Mouse (Mus musculus) adrenal gland, postnatal 14 days (tissue): ENCODE measurements around the gene Rdm1. TPM values are rescaled to one million over a fixed set of nuclear protein-coding genes. Genes with fewer than 3 reads are reported as not detected.

Experiments used
- DNase-seq: peaks from one replicate; pipeline ENCODE4 v3.0.0; 2021; ENCODE audit warnings: mixed read lengths
- total RNA-seq: library from RNA; stranded (reverse); gene quantifications from 2 replicates; pipeline ENCODE4 v1.2.3, GENCODE M21; 2021

The Rdm1 gene
- total RNA-seq, 1 experiment from 2014 or later: 22.9 TPM

DNA sequence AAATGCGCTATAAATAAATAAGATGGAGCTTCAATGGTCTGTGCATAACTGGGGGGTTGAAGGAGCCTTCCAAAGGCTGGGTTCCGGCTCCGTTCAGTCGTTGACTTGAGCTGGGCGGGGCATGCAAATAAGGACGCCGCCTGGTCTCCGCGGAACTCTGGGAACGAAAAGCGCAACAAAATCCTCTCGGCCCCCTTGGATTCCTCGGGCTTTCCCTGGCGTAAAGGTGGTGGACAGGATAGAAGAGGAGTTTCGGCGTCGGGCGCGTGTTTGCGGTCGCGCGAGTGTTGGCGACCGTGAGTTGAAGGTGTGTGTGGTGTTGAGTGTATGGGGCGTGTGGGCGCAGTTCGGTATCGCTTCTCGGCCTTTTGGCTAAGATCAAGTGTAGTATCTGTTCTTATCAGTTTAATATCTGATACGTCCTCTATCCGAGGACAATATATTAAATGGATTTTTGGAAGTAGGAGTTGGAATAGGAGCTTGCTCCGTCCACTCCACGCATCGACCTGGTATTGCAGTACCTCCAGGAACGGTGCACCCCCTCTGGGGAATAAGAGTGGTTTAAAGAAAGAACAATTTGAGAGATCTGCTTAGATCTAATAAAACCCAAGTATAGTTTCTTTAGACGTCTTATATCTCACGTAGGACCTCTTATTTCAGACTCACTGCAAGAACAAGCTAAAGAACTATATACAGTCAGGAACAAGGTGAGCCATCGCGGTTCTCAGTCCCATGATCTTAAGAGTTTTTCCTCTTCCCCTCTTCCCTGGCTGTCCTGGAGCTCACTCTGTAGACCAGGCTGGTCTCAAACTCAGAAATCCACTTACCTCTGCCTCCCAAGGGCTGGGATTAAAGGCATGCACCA, 31.1 kb downstream of the Rdm1 start:
- peak; percentile 88 for DNase-seq

DNA sequence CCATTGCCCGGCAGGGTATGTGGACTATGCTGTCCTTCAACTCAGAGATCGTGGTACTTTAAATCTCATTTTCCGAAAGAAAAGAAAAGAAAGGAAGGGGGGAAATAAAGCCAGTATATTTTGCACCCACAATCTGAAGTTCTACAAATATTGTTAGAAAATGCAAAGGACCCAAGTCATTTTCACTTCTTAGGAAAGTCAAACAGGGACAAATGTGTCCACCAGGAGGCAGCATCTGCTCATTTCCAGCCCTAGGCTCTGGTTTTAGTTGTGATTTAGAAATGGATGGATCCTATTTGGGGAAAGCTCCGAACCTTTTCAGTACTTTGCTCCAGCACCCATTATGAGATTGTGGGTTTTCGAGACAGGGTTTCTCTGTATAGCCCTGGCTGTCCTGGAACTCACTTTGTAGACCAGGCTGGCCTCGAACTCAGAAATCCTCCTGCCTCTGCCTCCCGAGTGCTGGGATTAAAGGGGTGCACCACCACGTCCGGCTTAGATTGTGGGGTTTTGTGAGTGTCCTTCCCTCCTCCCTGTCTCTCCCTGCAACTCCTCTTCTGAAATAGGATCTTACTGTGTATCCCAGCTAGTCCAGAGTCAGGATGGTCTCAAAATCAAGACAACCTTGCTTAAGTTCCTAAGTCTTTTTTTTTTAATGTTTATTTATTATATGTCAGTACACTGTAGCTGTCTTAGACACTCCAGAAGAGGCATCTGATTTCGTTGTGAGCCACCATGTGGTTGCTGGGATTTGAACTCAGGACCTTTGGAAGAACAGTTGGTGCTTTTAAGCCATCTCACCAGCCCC, 32.0 kb downstream of the Rdm1 start:
- peak; percentile 78 for DNase-seq

DNA sequence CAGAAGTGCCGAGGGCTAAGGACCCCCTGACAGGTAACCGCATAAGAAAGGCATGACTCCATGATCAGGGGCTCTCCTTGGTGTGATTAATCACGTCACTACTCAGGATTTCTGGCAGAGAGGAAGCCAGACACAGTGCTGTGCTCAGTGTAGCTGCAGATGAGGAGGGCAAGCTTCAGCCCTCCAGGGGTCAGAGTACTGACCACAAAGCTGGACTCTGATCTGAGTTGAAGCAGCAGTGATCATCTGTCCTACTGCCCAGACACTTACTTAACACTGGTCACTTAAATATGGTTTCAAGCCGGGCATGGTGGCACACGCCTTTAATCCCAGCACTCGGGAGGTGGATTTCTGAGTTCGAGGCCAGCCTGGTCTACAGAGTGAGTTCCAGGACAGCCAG, 34.2 kb downstream of the Rdm1 start:
- DNase-seq: no peak

DNA sequence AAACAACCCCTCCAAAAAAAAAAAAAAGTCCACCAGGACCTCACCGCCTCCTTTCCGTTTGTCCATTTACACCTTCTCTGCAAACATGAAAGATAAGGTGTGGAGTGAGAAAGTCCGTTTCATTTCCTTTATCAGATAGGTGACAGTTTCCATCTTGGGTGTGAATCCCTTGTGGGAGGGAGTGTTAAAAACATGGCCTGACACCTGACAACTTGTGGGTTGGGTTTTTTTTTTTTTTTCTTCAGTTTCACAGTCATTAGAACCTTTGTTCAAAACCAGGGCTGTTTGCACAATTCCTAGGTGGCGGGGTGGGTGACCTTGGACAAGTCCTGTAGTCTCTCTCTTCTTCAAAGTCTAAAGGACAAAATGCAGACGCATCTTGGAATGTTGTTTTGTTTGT, 34.8 kb downstream of the Rdm1 start:
- DNase-seq: no peak

DNA sequence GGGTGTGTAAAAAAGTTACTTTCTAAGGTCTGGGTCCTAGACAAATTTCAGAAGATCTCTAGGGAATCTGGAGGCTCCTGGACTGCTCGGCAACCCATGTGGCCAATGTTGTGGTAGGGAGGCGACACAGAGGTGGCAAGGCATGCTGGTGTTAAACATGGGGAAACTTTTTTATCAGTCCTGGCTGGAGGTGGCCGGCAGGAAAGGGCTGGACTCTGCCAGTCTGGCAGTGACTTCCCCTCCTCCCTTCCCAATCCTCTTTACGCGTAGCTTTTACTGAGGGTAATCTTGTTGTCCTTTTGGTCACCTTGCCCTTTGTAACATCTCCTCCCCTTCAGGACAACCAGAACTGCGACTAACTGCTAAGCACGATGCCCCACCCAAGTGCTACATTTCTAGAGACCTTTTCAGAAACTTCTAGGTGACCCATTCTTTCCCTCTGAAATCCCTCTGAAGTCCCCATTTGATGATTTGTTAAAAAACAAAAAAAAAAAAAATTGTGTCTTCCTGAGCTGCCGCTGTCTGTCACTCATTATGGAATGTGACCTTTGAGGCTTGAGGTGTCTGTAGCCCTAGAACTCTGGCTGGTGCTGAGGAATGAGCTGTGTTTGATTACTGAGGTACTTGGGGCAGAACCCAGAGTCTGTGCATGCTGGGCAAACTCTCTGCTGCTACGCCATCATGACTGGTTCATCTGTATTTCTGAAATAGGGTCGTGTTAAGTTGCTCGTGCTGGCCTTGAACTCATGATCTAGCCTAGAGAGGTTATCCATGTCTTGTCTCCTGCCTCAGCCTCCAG, 36.4 kb downstream of the Rdm1 start:
- no peak for DNase-seq

DNA sequence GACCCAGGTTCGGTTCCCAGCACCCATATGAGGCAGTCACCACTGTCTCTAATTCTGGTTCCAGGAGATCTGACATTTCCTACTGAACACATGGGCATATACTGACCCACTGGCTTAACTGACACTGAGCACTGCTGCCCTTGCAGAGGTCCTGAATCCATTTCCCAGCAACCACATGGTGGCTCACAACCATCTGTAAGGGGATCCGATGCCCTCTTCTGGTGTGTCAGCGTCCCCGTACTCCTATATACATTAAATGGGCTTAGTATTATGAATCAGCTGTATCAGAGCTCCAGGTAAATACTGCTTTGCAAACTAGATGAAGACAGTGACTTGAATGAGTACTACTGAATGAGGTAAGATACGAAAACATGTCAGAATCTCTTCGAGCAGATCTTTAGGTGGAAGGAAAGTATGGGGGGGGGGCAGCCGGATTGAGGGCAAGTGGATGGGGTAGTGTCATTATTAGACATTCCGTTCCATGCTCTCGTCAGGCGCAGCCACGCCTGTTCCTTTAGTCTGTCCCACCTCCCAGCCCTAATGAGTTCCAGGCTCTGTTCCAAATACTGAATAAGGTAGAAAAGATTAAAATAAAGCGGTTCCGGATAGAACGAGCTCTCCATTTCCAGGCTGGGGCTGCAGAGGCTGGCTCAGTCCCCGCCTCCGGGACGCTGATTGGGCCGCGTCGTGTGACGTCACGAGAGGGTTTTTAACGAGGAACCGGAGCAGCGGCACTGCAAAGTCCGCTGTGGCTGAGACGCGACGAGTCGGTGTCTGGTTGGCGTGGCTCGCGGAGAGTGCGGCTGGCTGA, 38.0 kb downstream of the Rdm1 start, which contains the start of gene Arl4d:
Gene Arl4d (plus strand): TSS at position 717 of the 811 bp plus-strand sequence.
- DNase-seq: peak; percentile 99

DNA sequence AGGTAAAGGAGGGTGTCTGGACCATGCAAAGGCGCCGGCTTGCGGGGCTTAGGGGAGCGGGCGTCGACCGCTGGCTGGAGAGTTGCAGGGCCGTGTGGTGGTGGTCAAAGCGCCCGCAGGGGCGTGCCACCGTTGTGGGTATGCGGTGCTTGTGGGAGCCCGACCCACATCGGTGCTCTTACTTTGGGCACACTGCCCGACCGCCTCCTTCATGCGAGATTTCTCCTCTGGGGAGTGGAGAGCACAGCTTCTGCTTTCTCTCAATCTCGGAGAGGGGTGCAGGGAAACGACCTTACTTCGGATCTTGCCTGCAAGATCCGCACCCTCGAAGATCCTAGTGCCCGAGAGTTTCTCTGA, 38.6 kb downstream of the Rdm1 start:
- no peak for DNase-seq

DNA sequence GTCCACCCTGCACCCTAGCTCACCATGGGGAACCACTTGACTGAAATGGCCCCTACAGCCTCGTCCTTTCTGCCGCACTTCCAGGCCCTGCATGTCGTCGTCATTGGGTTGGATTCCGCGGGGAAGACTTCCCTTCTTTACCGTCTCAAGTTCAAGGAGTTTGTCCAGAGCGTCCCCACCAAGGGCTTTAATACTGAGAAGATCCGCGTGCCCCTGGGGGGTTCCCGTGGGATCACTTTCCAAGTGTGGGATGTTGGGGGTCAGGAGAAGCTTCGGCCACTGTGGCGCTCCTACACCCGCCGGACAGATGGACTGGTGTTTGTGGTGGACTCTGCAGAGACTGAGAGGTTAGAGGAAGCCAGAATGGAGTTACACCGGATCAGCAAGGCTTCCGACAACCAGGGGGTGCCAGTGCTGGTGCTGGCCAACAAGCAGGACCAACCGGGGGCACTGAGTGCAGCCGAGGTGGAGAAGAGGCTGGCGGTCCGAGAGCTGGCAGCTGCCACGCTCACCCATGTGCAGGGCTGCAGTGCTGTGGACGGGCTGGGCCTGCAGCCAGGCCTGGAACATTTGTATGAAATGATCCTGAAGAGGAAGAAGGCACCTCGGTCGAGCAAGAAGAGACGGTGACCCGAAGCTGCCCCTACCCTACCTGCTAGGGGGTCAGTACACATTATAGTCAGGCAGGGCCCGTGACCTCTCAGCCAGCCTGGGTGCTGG, 39.8 kb downstream of the Rdm1 start:
- DNase-seq: peak; percentile 30

DNA sequence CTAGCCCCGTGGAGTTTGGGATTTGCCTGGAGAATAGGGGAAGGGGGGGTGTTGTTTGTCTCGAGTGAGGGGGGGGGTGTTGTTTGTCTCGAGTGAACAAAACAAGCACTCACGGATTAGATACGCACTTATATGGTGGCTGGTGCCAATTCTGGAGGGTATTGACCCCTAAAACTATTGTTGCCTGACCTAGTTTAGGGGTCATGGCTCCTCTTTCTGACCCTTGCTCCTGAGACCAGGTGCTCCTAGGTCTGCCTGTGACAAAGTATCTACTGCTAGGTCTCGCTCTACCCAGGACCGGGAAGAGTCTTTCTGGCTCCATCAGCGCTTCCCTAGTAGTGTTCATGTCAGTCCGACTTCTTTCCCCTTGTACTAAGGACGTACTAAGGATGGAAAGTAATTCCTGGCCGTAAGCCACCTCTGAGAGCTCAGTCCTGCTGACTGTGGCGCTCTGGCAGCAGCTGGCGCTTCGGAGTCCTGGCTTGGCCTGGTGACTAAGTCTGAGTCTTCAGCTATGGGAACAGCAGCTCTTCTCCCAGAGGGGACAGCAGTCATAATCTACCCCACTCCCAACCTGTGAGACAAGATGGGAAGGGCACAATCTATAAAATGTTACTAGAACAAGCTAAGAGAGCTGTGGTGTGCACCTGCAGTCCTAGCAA, 41.0 kb downstream of the Rdm1 start:
- peak; percentile 83 for DNase-seq

DNA sequence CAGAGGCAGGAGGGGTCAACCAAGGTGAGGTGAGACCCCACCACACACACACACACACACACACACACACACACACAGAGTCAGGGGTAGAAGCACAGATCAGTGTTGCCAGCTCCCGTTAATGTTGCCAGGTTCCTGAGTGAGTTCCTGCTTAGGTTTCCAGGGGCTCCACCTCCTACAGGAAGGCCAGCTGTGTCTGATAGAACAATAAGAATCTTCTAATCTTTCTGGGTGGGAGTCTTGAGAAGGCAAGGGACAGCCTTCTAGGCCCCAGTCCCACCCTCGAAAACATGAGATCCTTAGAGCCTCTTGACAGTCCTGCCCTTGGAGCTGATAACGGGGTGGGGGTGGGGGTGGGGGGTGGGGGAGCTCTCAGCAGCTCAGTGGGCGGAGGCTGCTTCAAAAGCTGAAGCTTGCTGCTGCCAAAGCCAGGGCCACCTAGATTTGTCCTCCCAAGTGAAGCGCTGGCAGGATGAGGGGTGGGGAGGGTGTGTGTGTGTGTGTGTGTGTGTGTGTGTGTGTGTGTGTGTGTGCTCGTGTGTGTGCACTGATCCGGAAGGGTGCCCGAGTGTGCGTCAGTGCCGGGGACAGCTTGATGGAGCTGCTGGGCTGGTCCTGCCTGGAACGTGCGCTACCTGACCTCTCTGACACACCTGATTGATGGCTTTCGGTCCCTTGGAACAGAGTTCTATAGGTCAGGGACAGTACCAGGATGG, 41.7 kb downstream of the Rdm1 start:
- peak; percentile 81 for DNase-seq

DNA sequence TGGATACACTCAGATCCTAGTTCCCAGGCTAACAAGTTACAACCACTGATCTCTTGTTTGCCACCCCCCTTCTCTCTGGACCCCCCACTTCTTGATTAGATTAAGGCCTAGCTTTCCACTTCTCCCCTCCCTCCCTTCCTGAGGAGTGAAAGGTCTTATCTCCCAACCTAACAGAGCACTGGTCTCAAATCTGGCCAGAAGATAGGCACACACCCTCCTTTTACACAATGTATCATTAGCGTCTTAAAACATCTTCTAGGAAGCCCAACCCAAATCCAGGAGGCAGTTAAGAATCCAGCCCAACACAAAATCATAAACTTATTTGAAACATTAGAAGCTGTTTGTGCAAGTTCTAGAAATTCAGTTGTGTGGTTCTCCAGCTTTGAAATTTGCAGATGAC, 43.3 kb downstream of the Rdm1 start:
- no peak for DNase-seq

DNA sequence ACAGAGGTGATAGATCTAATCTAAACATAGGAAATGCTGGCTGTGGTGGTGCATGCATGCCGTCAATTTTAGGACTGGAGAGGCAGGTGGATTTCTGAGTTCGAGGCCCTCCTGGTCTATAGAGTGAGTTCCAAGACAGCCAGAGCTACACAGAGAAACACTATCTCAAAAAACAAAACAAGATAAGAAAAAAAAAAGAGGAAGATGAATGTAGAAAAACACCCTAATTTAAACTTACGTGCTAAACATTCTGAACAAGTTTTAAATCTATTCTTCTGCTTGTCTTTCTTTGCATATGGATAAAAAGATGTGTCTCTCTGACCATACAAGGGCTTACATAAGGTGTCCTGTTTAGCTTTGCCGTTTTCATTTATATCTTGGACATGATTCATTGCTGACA, 44.3 kb downstream of the Rdm1 start:
- no peak for DNase-seq

DNA sequence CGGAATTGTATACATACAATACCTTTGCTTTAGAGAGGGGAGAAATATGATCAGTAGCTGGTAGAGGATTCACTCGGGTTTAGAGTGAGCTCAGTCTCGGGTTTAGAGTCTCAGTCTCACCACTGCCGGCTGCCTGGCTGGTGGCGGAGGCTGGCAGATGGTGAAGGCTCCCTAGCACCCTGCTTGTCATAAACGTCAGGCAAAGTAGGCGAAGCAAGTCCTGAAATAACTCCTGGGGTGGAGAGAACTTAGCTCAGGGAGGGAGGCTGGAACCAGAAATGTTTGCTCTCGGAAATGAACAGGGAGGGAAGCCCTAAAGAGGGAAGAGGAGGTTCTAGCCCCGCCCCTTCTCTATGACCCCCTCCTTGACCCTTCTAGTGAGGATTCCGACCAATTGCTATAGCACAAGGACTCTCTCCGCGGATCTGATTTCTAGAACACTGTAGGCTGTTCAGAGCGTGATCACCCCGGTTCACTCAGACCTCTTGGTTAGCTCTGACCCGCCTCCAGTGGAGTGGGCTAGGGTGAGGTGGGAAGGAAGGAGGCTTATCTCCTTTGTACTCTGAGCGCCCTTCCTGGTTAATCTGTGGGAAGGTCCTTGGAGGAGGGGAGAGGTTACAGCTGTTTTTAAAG, 46.1 kb downstream of the Rdm1 start:
- peak; percentile 37 for DNase-seq

DNA sequence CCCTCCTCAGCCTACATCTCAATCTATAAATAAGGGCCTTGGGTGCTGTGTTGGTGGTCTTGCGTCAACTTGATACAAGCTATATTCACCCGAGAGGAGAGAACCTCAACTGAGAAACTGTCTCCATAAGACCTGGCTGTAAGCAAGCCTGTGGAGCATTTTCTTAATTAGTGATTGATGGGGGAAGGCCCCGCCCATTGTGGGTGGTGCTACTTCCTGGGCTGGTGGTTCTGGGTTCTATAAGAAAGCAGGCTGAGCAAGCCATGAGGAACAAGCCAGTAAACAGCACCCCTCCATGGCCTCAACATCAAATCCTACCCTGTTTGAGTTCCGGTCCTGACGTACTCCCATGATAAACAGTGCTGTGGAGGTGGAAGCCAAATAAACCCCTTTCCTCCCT, 47.1 kb downstream of the Rdm1 start:
- no peak for DNase-seq

DNA sequence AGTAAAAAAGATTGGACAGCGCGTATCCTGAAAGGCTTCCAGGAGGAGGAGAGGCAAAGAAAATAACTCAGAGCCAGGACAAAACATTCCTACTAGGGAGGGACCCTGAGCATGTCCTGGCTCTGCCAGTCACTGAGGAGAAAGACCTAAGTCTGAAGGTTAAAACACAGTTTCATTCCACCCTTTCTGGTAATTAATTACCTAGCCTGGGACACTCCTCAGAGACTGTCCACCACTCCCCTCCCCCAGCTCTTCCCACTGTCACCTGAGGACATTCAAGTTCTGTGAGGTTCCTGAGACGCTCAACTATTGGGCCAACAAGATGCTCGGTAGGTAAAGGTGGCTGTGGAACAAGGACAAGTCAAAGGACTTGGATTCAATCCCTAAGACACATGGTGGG, 48.4 kb downstream of the Rdm1 start:
- DNase-seq: no peak

DNA sequence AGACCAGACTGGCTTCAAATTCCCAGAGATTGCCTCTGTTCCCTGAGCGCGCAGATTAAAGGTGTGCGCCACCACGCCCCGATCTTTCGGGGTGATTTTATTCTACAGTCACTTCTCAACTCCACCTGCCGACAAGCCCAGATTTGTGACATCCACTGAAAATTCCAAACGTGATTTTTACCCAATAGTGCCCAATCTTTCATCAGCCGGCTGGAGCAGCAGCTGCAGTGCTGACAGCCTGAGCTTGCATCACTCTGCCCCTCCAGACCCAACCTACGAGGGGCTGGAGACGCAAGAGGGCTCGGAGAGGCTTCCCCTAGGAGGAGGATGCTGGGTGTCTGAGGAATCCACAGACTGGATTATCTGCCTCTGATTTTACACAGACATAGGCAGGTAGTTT, 50.7 kb downstream of the Rdm1 start:
- DNase-seq: no peak

DNA sequence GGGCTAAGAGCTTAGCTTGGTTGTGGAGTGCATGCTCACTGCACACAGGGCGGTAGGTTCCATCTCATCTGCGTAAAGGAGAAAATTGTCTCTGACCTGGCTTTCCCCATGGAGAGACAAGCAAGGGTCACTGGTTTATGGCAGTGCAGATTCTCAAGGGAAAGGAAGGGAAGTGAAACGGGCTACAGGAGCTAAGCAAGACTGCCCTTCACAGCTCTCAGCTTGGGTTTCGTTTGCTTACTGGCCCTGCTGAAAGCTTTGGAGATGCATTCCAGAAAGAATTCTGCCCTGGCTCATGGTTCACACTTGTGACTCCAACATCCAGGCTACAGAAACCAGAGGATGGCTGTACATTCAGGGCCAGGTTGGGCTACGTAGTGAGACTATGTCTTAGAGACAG, 51.8 kb downstream of the Rdm1 start:
- DNase-seq: no peak

DNA sequence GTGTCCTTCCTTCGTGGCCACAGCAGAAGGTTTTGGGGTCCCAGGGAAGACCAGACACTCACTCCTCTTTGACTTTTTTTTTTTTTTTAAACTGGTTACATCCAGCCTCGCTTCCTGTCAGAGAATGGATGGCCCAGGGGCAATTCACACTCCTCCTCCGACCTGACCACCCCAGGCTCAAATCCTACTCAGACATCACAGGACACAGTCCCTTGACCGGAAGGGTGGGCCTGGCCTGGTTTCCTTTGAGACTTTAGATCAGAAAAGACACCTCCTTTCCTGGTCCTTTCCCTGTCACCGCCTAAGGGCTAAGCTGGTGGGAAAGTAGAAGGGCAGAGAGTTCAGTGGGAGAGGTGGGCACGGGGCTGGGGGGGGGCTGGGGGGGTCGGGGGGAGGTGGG, 52.9 kb downstream of the Rdm1 start:
- peak; percentile 34 for DNase-seq

DNA sequence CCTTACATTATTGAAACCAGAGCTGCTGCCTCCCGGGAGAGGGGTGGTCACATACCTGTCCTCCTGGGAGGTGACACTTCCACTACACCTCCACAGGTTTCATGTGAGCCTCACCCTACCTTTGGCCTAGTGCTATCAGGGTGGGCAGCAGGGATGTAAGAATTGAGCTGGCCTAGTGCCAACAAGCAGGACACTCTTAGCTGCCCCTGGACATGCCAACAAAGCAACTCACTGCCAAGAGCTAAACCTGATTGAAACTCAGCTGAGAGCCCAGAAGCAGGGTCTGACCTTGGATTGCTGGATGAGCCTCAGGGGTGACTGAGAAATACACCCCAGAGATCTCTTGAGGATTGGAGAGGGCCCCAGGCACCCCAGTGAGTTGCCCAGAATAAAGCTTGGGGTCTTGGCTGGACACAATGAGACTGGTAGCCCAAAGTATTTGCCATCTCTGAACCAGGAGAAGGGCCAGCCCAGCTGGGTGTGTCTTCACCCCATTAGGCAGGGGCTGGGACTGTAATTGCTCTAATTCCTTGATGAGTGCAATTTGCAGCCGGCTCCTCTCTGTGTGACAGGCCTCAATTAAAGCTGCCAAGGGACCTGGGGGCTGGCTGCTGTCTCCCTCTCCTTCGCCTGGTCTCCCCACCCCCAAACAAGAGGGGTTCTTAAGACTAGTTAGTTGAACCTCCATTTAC, 53.8 kb downstream of the Rdm1 start:
- no peak for DNase-seq
